Mouse (Mus musculus): ENCODE results near the gene Faim2. TPM values are rescaled to one million over a fixed set of nuclear protein-coding genes. Genes with fewer than 3 reads are reported as not detected.

The Faim2 gene
- total RNA-seq, 2 experiments from 2014 or later, result 421 to 422 TPM

- intact Hi-C loops (cut with DNase I), result no loop called here
- no peak for DNase-seq (ENCODE audit: extremely low spot score in 1 of 2, low spot score in 2 of 2)
- H3K27ac ChIP-seq, result peak overlapping the region; percentile 94
- no peak for TF ChIP-seq CTCF (IDR thresholded peaks at IDR 0.05)
- peak overlapping the region; percentile 88 for H3K4me3 ChIP-seq
These were observed 71.5 kb downstream of the Faim2 start for GRCm38 (mm10) chr15:99456338-99456962.

- no peak for TF ChIP-seq CTCF (IDR thresholded peaks at IDR 0.05)
- peak overlapping the region; percentile 8; the same call in 1 of the 2 replicates for H3K27ac ChIP-seq
These were observed 72.5 kb downstream of the Faim2 start for GRCm38 (mm10) chr15:99455415-99455814.

GRCm38 (mm10) chr15:99454585-99455279, 73.2 kb downstream of the Faim2 start:
- no peak for DNase-seq (ENCODE audit: extremely low spot score in 1 of 2, low spot score in 2 of 2)
- H3K4me3 ChIP-seq, result no peak overlapping the region
- TF ChIP-seq CTCF (IDR thresholded peaks at IDR 0.05), result no peak
- no peak overlapping the region; the same call in 1 of the 2 replicates for H3K27ac ChIP-seq
- intact Hi-C loops (cut with DNase I), result no loop called here

More at GRCm38 (mm10) chr15:99455415-99455814, 72.5 kb downstream of the Faim2 start:
- intact Hi-C loops (cut with DNase I), result no loop called here
- DNase-seq (ENCODE audit: extremely low spot score in 1 of 2, low spot score in 2 of 2), result no peak
- no peak overlapping the region for H3K4me3 ChIP-seq

- H3K27ac ChIP-seq, result no peak overlapping the region
- H3K4me3 ChIP-seq, result no peak overlapping the region
- TF ChIP-seq CTCF (IDR thresholded peaks at IDR 0.05), result no peak
- no peak for DNase-seq (ENCODE audit: extremely low spot score in 1 of 2, low spot score in 2 of 2)
- intact Hi-C loops (cut with DNase I), result no loop called here
These were observed 74.6 kb downstream of the Faim2 start for GRCm38 (mm10) chr15:99453153-99453900.

GRCm38 (mm10) chr15:99449751-99450280, 78.1 kb downstream of the Faim2 start:
- H3K27ac ChIP-seq, result peak overlapping the region; percentile 55
- DNase-seq (ENCODE audit: extremely low spot score in 1 of 2, low spot score in 2 of 2), result no peak
- TF ChIP-seq CTCF (IDR thresholded peaks at IDR 0.05), result no peak
- intact Hi-C loops (cut with DNase I), result no loop called here
- no peak overlapping the region for H3K4me3 ChIP-seq

GRCm38 (mm10) chr15:99449131-99449750, 78.7 kb downstream of the Faim2 start:
- intact Hi-C loops (cut with DNase I), result no loop called here
- no peak for TF ChIP-seq CTCF (IDR thresholded peaks at IDR 0.05)
- no peak overlapping the region for H3K4me3 ChIP-seq
- DNase-seq (ENCODE audit: extremely low spot score in 1 of 2, low spot score in 2 of 2), result peak; percentile 53 to 57
- peak overlapping the region; percentile 55 for H3K27ac ChIP-seq

Other genes starting within 250 kb of the Faim2 start
- 100 to 1,000 TPM; 111 to 119 TPM for gene Prpf40b, start 233.1 kb downstream of the Faim2 start, total RNA-seq (2021)
- 1 to 10 TPM; 1.3 to 1.8 TPM for gene Fam186b, start 232.3 kb downstream of the Faim2 start, total RNA-seq (2021)
- 10 to 100 TPM in 1 of 2 experiments, 1 to 10 TPM in 1; 10.0 to 11.4 TPM for gene Fmnl3, start 157.7 kb downstream of the Faim2 start, total RNA-seq (2021)
- 100 to 1,000 TPM; 332 to 333 TPM for gene Tmbim6, start 135.3 kb downstream of the Faim2 start, total RNA-seq (2021)
- 10 to 100 TPM; 19.2 to 21.3 TPM for gene Nckap5l, start 70.4 kb downstream of the Faim2 start, total RNA-seq (2021)
- 1 to 10 TPM; 3.7 to 5.4 TPM for gene Bcdin3d, start 53.4 kb downstream of the Faim2 start, total RNA-seq (2021)
- under 1 TPM in 1 of 2 experiments, not detected in 1; 0.25 TPM for gene Aqp2, start 50.9 kb upstream of the Faim2 start, total RNA-seq (2021)
- under 1 TPM; 0.59 to 0.79 TPM for gene Aqp5, start 62.6 kb upstream of the Faim2 start, total RNA-seq (2021)
- under 1 TPM; 0.61 to 0.70 TPM for gene Aqp6, start 73.2 kb upstream of the Faim2 start, total RNA-seq (2021)
- gene Racgap1, start 123.5 kb upstream of the Faim2 start, total RNA-seq (2021), result 10 to 100 TPM in 1 of 2 experiments, 1 to 10 TPM in 1; 8.0 to 10.6 TPM
- gene Asic1, start 142.2 kb upstream of the Faim2 start, total RNA-seq (2021), result 10 to 100 TPM; 66.7 to 81.0 TPM
- gene Smarcd1, start 174.0 kb upstream of the Faim2 start, total RNA-seq (2021), result 100 to 1,000 TPM; 157 to 163 TPM
- 10 to 100 TPM in 1 of 2 experiments, 1 to 10 TPM in 1; 5.3 to 11.7 TPM for gene Gm17349, start 177.3 kb upstream of the Faim2 start, total RNA-seq (2021)
- gene Gpd1, start 189.3 kb upstream of the Faim2 start, total RNA-seq (2021), result 100 to 1,000 TPM in 1 of 2 experiments, 10 to 100 TPM in 1; 90.7 to 100 TPM
- 100 to 1,000 TPM; 113 to 123 TPM for gene Cox14, start 197.5 kb upstream of the Faim2 start, total RNA-seq (2021)
- 10 to 100 TPM; 32.3 to 34.7 TPM for gene Cers5, start 244.7 kb upstream of the Faim2 start, total RNA-seq (2021)